Mouse (Mus musculus) urinary bladder, adult 18-20 months (tissue): ENCODE measurements around the gene Casp14.
A peak's percentile ranks its signal among the peaks of the same experiment; 100 is the strongest.

Source experiments
- DNase-seq, 2 experiments: peaks; one replicate each; pipeline ENCODE4 v3.0.0; 2022; ENCODE audit warnings: low spot score in 2 of 2, mixed read lengths in 2 of 2

Casp14 gene

DNA sequence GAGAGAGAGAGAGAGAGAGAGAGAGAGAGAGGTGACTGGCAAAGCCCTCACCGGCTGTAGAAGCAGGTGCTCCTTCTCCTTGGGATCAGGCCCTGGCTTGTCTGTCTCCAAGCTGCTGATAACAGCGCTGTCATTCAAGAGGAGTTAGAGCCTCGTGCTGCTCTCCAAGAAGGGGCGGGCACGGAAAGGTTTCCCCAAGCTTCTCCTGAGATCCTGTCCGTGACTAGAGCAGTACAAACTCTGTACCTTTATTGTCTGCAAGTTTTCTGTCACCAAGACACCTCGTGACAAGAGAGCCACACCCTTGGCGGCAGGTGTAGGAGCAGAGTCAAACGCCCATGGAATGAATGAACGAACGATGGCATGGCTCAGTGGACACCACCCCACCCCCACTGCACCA, at the start of gene Casp14:
Gene Casp14 (minus strand): TSS at position 239 of the 400 bp plus-strand sequence.
- peak in 1 of 2 experiments; percentile 12 for DNase-seq

DNA sequence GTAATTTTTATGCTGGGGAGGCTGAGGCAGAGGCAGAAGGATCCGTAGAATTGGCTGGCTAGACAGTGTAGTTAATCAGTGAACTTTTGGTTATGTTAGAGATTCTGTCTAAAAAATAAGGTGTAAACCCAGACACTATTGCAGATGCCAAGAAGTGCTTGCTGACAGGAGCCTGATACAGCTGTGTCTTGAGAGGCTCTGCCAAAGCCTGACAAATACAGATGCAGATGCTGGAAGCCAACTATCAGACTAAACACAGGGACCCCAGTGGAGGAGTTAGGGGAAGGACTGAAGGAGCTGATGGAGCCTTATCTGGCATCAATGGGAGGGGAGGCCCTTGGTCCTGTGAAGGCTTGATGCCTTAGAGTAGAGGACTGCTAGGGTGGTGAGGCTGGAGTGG, 47.5 kb upstream of the Casp14 start:
- DNase-seq: no peak

DNA sequence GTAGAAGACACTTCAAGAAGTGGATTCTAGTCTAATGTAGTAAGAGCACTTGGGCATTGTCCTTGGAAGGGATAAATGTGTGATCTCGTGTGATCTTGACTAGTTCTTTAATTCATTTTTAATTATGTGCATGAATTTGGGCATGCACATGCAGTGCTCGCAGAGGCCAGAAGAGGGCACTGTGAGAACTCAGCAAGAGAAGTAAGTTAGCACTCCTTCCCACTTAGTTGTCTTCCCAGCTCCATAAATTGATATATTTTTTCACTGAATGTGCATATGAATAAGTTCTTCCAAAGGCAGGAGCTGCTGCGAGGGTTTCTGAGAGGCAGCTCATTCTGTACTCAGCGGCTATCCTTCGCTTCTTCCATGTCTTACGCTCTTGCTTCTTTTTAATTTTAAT, 37.9 kb upstream of the Casp14 start:
- DNase-seq: peak in 1 of 2 experiments; percentile 61

DNA sequence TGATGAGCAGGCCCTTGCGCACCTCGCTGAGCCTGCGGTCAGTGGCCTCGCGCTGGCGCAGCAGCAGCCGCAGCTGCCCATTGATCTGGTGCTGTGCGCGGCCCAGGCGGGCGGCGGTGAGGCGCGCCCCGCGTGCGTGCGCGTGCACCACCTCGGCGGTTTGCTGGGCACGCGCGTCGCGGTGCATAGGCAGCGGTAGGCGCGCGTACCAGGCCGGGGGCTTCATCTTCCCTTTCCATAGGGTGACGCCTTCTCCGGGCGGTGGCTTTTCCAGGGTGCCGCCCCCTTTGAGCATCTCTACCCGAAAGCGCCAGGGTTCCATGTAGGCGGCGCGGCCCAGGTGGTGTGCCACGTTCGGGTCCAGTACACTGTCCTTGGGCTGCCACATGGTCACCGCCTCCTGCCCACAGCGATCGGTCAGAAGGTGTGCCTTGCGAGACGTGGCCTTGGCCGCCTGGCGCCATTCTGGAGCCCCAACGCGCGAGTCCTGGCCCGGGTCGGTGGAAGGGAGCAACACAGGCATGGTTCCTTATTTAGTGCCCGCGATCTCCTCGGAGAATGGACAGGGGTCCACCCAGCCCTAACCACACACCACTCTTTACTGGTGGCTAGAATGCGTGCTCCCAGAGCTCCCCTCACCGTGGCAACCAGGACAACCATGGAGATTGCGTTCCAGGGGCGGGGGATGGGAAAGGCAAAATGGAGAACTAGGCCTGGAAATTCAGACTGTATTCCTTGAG, 34.5 kb upstream of the Casp14 start, which contains the start of gene Ccdc105:
Gene Ccdc105 (minus strand): TSS at position 614 of the 740 bp plus-strand sequence.
- DNase-seq: peak; percentile 15 to 42

DNA sequence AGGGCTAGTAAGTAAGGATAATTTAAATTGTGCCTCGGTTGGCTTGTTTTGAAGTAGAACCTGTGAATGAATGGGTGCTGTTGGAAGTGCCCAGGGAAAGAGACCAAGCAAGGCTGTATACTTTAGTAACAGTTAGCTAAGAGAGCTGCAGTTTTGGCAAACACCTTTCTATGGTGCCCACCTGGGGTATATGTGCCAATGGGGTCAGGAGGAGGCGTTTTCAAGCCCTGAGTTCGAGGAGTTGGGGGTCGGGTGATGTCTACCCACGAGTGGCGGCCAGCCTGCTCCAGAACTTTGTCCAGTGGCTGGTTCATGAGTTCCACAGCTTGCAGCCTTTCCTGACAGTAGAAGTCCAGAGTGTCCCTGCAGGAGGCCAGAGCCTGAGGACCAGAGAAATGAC, 30.9 kb upstream of the Casp14 start:
- no peak for DNase-seq

DNA sequence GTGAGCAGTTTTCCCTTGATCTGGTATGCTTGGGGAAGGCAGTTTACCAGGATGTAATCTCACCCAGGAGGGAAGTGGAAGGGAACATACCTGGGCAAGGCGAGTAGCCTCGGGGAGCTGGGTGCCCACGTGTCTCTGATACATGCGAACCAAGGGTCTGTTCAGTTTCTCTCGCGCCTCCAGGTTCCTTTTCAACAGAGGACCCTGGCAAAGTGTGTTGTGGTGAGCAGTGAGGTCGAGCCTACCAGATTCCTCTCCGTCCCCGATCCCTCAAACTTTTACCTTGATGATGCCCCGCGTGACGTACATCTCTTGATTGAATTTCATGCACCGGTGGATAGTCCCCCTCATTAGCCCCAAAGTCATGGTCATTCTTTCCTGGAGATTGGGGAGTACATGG, 30.1 kb upstream of the Casp14 start:
- DNase-seq: no peak

DNA sequence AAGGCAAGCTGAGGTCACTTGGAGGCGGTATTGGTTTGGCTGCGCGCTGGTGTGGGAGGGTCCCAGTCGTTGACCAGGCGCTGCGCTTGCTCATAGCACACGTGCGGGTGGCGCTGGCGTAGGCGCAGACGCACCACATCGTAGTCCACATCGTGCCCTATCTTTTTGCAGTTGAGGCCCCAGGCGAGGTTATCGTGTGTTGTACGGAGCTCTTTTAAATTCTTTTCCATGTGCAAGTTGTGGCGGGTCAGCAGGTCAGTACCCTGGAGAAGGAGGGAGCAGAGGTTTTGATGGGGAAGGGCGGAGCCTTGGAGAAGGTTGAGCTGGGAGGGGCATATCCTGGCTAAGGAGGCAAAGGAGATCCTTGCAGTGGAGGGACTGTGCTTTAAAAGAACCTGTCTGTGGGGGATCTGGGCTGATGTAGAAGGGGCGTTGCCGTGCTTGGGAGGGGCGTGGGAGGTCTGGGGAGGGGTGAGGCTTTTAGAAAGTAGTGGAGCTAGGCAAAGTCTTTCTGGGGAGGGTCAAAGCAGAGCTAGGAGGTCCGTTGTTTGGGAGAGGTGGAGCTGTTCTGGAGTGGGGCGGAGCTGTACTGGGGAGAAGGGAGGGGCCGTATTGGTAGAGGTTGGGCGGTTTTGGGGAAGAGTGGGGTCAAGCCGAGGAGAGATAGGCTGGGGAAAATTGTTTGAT, 29.1 kb upstream of the Casp14 start:
- DNase-seq: no peak

DNA sequence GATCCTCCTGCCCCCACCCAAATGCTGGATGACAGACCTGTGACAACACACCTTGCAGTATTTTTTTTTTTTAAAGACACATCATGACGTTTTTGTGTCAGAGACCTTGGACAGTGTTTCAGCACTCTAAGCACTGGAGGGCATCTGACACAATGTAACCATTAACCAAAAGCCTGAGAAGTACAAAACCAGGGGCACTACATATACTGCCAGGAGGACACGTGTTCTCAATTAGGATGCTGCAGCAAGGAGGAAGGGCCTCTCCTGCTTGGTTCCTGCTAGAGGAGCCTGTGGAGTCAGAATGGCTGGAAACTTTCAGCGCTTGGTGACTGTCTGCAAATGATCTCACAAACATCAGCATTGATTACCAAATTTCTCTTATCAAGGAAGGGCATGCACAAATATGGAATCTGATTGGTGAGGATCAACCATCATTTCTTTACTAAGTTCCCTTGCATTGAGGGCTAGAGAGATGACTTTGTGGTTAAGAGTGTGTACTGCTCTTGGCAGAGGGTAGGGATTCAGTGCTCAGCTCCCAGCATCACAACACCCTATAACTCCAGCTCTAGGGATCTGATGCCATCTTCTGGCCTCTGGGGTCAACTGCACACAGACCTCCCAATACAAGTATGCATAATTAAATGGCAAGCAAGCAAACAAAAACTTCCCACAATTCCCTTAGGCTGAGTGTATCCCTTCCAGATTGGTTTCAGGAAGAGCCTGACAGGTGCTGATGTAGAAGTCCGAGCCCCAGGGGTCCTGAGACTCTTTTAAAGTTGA, 27.5 kb upstream of the Casp14 start:
- no peak for DNase-seq

DNA sequence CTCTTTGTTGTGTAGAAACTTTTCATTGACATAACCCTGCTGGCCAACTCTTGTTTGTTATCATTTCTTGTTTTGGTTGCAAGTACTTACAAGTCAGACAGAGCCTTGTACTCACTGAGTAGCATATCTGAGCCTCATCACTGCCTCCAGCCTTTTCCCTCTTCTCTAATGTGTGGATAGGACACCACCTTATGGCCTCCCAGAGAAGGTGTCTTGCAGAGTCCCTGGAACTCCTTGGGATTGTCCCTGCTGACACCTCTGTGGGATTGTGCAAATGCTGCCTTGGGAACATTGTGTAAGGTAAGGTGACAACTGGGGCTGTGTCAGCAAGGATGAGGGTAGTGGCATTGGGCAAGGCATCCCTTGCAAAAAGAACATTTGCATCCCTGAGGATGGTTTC, 25.6 kb upstream of the Casp14 start:
- DNase-seq: no peak

DNA sequence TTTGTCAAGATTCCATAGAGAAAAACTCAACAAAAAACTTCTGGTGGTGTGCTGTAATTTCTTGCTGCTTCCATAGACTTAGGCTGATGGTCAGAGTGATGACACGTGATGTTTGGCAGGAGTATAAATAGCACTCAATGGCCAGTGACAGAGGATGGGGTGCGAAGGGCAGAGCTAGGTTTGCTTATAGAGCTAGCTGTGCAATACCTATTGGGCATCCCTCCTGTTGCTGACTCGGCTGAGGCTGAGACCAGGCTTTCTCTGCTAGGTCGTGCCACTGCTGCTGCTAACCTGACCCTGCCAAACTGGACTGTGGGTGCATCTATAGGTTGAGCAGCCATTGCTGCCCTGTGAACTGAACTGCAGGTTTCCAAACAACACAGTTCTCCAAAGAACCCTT, 21.7 kb upstream of the Casp14 start:
- DNase-seq: no peak

DNA sequence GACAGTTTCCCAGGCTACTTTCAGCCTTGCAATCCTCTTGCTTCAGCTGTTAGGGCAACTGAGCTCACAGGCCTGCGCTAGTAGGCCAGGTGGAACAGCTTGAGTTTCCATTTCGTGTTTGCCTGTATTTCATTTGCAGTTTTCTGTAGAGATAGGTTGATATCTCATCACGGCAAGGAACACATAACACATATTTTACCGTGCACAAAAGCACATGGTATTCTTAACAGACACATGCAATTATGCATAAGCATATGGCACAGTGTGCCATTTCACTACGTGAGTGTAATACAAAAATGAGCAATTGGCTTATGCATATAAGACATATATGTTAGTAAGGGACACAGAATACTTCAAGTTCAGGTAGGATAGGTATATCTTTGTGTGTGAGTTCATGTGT, 9.8 kb upstream of the Casp14 start:
- no peak for DNase-seq

DNA sequence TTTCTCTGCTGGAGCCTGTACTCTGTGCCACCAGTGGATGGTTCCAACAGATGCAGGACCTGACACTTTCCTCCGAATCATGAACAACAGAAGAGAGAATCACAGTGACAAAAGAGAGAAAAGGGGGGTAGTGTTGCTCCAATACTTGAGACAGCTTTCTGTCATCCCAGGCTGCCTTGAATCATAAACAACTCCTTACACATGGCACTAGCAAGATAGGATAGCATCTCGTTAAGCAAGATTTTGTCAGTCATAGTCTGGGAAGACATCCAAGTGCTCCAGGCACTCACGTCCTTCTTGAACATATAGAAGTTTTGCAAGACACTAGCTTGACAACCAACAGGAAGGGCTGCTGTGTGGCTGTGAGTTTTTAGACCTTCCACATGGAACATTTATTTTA, 8.9 kb upstream of the Casp14 start:
- DNase-seq: no peak

DNA sequence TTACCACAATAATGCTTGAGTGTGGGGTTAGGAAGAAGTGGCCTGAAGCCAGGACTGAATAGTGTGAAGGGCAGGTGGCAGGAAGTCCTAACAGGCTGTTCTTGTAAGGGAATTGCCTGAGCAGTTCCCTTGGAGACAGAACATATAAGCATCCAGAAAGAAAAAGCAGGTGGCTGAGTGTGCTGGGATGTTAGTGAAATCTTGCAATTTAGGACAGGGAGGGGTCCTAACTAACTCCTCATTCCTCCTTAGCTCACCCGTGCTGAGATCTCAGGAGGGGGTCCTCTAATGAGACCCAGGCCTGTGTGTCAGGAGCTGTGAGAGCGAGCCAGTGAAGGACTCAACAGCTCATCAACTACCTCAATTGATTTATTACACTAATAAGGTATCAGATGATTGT, 5.3 kb upstream of the Casp14 start:
- no peak for DNase-seq

DNA sequence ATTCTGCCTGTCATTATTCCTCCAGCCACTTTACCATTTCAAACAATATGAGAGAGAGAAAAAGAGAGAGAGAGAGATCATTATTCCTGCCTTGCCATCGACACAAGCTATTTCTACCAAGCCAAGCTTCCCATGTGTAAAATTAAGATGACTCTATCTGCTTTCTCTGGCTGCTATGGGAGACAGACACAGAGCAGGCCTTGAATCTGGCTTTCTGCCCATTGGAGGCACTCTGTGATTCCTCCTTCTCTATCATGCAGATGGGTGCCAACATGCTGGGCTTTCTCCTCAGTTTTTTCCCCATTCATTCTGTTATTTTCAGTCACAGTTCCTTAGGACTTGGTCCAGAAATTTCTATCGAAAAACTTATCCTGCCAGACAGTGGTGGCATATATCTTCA, 4.6 kb upstream of the Casp14 start:
- no peak for DNase-seq

DNA sequence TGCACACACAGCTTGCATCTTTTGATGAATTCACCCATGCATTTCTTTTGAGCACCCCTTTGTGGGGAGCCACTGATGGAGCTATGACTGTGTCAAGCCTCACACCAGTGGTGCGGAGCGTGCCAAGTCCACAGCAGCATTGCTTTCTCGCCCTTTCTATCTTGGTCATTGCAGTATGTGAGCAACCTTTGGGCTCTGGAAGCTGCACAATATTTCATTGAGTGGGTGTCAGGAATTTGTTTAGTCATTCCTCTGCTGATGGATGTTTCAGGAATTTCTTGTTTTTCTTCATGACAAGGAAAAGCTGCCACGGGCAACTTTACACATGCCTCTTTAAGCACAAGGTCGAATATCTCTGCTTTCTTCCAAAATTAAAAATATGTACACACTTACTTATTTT, 3.9 kb upstream of the Casp14 start:
- no peak for DNase-seq

DNA sequence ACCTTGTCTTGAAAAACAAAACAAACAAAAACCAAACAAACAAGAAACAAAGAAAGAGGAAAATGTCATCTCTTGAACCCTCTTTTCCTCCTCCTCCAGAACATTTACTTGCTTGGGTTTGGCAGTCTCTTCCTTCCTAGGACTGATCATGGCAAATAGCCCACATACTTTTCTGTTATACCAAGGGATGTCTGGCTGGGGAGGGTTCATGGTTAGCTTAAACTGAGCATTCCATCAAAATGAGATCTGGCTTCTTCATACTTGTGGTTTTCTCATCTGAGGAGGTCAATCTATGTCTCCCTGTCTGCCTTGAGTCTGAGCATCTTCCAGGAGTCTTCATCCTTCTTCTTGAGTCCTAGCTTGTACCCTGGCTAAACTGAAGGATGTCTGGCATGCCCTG, 1.9 kb downstream of the Casp14 start:
- DNase-seq: no peak

DNA sequence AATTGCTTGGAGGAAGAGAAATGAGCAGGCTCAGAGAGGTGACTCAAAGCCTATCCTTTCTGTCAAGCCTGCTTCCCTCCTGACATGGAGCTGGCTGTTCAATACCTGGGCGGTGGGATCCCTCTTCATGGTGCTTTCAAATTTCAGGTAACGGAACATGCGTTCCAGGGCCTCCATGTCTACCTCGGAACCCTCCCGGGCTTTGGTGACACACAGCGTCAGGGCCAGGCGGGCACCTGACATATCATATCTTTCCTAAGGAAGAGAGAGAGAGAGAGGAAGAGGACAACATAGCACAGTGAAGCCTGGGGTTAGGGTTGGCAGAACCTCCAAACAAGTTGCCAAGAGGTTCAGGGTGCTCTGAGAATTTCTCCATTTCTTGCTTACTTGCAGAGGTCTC, 2.9 kb downstream of the Casp14 start:
- no peak for DNase-seq

DNA sequence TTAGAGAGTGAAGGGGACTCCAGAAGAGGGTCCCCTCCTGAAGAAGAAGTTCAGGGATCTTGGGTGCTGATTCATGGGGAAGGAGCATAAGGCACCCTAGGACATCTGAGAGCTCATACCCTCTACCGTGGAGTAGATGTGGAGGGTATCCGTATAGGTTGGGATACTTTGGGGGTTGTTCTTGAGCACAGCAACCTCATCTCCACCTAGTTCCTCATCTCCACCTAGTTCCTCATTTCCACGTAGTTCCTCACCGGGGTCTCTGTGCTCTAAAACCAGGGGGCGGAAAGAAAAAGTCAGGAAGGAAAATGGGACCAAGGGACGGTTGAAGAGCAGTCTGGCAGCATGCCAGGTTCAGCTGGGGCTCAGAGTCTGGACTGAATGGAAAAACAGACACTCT, 4.0 kb downstream of the Casp14 start:
- DNase-seq: no peak

DNA sequence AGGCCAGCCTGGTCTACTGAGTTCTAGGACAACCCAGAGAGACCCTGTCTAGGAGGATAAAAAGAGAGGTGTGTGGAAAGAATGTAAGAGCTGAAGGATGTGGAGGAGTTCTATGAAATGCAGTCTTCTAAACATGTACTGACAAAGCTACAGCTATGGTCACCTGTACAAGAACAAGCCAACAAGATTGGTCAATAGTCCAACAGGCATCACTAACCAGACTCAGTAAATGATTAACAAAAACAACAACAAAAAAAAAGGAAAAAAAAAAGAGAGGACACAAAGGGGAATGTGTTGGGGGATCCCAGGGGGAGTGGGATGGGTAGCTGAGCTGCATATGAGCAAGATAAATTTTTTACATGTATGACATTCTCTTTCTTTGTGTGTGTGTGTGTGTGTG, 7.4 kb downstream of the Casp14 start:
- DNase-seq: no peak

DNA sequence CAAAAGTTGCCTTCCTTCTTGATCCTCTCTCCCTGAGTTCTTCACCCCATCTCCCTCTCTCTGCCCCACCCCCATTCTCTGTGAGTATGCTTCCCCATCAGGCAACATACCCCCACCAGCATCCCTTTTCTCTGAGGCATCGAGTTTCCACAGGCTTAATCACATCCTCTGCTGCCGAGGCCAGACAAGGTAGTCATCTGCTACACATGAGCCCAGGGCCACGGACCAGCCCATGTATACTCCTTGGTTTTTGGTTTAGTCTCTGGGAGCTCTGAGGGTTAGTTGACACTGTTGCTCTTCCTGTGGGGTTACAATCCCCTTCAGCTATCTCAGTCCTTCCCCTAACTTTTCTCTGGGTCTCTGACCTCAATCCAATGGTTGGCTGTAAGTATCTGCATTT, 17.2 kb downstream of the Casp14 start:
- no peak for DNase-seq

DNA sequence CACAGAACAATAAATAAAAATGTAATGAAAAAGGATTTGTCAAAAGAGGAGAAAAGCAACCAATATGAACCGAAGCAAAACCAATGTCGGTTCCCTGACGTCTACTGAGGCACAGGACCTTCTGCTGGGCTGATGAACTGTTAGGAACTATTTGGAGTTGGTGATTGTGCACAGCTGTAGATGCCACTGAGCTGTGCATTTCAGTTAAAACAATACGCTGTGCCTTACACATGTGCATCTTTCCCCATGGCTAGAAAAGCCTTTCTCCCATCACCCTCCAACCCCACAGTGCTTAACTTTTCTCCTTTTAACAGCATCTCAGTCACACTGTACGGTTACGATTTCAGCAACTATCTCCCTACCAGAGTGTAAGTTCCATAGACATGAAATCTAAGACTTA, 28.1 kb downstream of the Casp14 start:
- no peak for DNase-seq

DNA sequence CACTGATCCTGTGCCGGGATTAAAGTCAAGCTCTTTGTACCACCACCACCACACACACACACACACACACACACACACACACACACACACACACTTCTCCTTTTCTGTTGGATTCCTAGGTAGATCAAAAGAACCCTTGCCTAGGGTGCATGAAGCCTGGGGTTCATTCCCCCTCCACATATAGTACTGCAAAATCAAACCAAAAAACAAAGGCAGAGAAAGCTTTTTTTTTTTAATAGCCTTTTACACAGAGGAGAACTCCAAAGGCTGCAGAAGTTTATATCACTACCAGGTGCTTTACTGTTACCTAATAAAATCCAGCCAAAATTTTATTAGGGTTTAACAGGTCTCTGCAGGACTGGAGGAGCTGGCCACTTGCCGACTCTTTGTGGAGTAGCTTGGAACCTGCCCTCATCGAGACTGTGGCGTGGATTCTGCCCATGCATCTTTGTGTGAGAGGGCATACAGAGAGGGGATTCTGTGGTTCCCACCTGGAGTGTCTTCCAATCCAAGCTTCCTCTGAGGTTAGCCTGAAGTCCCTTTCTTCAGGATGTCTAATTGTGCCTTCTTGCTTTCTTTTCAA, 31.0 kb downstream of the Casp14 start:
- DNase-seq: no peak
